Mouse (Mus musculus): ENCODE data around the gene Prr19.

Gene Prr19

GRCm38 (mm10) chr7:25293191-25293739 lies 7.9 kb upstream of the Prr19 start:
- no peak for DNase-seq

GRCm38 (mm10) chr7:25294495-25294894 lies 6.7 kb upstream of the Prr19 start:
- no peak for DNase-seq

GRCm38 (mm10) chr7:25294960-25295722 lies 6.1 kb upstream of the Prr19 start:
- peak in 1 of 2 experiments; percentile 5 for DNase-seq

GRCm38 (mm10) chr7:25296945-25297453 lies 4.2 kb upstream of the Prr19 start:
- peak; percentile 70 to 76 for DNase-seq

- DNase-seq: peak; percentile 89 to 93
Measured at GRCm38 (mm10) chr7:25297454-25298325, 3.5 kb upstream of the Prr19 start, which contains the start of gene Pafah1b3. TSS of gene Pafah1b3 (minus strand) at chr7:25297986.

- no peak for DNase-seq
Measured at GRCm38 (mm10) chr7:25303003-25303684, 1.9 kb downstream of the Prr19 start.

- DNase-seq: no peak
Measured at GRCm38 (mm10) chr7:25303685-25304006, 2.4 kb downstream of the Prr19 start.

- DNase-seq: no peak
Measured at GRCm38 (mm10) chr7:25305481-25305880, 4.3 kb downstream of the Prr19 start.

- peak; percentile 79 to 85 for DNase-seq
Measured at GRCm38 (mm10) chr7:25305956-25306613, 4.9 kb downstream of the Prr19 start, which contains the start of gene Tmem145. TSS of gene Tmem145 (plus strand) at chr7:25306106.

- DNase-seq: no peak
Measured at GRCm38 (mm10) chr7:25306614-25306996, 5.4 kb downstream of the Prr19 start.

- DNase-seq: no peak
Measured at GRCm38 (mm10) chr7:25308702-25309318, 7.6 kb downstream of the Prr19 start.

- no peak for DNase-seq
Measured at GRCm38 (mm10) chr7:25309425-25309824, 8.2 kb downstream of the Prr19 start.

- DNase-seq: no peak
Measured at GRCm38 (mm10) chr7:25311193-25311592, 10.0 kb downstream of the Prr19 start.

GRCm38 (mm10) chr7:25313325-25313724 lies 12.1 kb downstream of the Prr19 start:
- no peak for DNase-seq

GRCm38 (mm10) chr7:25314606-25315305 lies 13.5 kb downstream of the Prr19 start:
- DNase-seq: no peak

GRCm38 (mm10) chr7:25315306-25316041 lies 14.3 kb downstream of the Prr19 start:
- DNase-seq: peak; percentile 45 to 50

- peak; percentile 98 for DNase-seq
Measured at GRCm38 (mm10) chr7:25316532-25317445, 15.6 kb downstream of the Prr19 start, which contains the start of gene Megf8. TSS of gene Megf8 (plus strand) at chr7:25317164.

- DNase-seq: peak; percentile 35 to 42
Measured at GRCm38 (mm10) chr7:25317446-25317999, 16.3 kb downstream of the Prr19 start.

- peak; percentile 80 to 85 for DNase-seq
Measured at GRCm38 (mm10) chr7:25322058-25322484, 20.9 kb downstream of the Prr19 start.
